Mouse (Mus musculus) NIH3T3 (cell line): ENCODE data around the gene Myog.

Source experiments
- DNase-seq: peaks from one replicate; pipeline ENCODE4 v3.0.0-alpha.2; 2012; ENCODE audit warnings: low read depth

Gene Myog

DNA sequence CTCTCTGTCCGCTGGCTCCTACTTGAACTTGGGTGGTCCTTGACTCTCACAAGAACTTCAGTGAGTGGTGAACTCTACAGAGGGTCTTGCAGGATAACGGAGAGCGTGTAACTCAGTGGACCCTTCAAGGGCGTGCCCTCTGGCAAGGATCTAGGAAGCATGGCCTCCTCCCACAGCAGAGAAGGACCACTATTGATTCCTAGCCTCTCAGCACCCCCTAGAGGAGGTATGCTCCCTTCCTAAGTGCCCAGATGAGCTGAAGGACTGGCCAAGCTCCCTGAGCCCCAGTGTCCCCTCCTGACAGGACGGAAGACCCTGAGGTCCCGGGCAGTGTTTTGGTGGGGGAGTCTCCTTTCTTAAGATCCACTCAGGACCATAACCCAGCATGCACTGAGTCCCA is 32.8 kb downstream of the Myog start:
- DNase-seq = peak; percentile 48

DNA sequence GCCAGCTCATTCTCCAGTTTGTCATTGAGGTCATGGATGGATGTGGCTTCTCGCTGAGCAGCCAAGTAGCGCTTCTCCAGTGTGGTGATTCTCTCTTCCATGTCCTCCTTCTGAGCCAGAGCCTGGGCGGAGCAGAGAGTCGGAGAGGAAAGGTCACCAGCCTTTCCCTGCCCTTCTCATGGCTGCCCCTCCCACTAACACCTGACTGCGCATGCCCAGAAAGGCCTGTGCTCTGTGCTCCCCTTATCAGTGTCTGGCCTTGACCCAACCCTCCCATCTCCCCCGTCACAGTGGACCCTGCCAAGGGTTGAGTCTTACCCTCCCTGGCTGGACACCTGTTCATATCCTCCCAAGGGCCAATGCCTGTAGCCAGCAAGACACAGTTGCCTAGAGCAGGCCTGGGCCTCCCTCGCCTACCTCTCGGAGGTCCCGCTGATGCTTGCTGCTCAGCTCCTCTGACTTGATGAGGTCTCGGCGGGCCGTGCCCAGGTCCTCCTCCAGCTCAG is 37.1 kb downstream of the Myog start:
- no peak for DNase-seq

DNA sequence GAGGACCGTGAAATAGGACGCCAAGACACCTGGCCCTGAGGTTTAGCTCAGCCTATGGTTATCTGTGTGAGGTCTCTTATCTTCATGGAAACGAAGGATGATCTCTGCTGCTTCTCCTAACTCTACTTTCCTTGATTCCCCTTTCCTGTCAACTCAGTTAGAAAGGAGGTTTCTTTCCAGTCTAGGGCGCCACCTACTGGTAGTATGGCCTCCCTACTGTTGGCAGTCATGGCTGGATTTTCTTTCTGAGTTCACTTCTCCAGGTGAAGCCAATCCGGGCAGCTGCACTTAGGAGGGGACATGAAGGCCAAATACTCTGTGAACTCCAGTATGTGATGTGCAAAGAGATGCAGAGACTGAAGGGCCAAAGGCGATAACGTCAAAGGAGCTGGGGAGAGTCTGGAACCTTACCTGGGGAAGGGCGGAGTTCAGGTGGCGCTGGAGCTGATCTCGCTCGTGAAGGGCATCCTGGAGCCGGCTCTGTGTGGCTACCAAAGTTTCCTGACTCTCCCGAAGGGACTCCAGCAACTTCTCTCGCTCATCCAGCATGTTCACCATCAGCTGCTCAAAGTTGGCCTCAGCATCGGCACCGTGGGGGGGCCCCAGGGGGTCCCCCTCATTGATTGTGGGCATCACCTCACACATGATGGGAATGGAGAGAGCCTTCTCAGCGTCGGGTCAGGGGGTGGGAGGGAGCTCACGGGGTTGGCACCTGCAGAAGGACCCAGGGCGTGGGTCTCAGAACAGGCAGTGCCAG is 42.3 kb downstream of the Myog start:
- peak; percentile 92 for DNase-seq

DNA sequence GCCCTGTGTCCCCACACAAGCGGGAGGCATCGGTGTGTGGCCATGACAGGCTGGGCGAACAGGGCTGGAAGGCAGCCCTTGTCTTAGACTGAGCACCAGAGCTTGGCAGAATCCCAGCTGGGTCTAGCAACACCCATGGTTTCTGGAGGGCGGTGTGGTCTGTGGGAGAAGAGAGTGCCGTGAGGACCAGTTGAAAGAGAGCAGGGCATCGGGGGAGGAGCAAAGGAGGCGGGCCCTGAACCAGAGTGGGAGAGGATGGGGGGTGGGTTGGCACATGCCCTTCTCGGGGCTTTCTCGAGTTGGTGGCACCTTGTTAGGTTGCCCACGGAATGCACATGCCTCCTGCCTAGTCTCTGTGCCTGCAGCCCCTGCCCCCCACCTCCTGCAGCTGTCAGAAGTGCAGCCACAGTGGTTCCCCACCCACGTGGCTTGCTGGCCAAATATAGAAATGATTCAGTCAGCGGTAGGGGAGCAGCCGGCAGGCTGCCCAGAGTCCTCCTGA is 43.0 kb downstream of the Myog start, which contains the start of gene Ppfia4:
Gene Ppfia4, minus strand, starts transcription at position 159 of the 502 bp plus-strand sequence.
- DNase-seq = peak; percentile 93

DNA sequence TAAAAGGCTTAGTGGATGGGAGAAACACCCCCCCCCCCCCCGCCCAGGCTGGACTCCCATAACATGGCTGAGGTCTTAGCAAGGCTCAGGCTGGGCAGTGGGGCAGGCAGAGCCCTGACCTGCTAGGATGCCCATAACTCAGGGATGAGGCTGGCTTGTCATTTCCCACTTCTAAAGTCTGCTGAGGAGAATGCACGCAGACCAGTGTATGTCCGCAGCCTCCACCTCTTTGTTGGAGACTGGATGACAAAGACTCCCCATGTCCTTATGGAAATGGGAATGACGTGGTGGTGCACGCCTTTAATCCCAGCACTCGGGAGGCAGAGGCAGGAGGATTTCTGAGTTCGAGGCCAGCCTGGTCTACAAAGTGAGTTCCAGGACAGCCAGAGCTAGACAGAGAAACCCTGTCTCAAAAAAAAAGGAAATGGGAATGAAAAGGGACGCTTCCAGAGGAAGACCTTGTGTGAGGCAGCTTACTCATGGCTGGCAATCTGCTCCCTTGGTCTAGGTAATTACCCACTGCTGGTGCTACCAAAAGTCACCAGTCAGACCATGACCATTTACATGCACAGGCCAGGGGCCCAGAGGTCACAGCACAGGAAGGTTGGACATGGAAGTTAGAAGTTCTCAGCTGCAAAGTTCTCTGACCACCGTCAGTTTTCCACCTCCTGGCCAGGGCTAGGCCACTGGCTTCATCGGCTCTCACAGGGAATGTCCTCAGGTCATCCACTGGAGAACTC is 43.8 kb downstream of the Myog start:
- DNase-seq = no peak

DNA sequence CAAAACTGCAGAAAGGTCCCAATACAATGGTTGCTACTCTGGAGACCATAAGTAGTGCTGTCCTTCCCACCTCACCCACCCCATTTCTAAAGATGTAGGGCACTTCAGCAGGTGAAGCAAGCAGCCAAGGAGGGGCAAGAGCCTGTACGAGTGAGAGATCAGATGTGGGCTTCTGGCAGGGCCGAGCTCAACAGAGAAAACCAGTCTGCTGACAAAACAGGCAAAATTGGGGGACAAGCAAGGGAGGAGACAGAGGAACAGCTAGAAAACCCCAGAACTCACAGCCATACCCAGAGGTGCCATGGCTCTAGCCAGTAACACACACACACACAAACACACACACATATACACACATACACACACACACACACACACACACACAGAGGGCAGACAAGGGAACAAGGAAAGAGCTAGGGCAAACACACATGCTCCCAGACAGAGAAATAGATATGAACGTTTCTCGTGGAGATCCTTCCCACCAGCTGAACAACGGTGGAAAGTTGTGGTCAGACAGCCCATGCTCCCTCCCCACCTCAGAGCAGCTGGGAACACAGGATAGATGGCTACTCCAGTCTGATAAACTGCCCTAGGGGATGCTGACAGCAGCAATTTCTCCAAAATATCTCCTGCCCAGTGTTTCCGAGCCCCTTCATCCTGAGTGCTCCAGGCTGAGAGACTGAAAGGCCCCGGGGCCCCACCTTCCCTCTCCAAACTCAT is 44.5 kb downstream of the Myog start:
- DNase-seq = no peak

DNA sequence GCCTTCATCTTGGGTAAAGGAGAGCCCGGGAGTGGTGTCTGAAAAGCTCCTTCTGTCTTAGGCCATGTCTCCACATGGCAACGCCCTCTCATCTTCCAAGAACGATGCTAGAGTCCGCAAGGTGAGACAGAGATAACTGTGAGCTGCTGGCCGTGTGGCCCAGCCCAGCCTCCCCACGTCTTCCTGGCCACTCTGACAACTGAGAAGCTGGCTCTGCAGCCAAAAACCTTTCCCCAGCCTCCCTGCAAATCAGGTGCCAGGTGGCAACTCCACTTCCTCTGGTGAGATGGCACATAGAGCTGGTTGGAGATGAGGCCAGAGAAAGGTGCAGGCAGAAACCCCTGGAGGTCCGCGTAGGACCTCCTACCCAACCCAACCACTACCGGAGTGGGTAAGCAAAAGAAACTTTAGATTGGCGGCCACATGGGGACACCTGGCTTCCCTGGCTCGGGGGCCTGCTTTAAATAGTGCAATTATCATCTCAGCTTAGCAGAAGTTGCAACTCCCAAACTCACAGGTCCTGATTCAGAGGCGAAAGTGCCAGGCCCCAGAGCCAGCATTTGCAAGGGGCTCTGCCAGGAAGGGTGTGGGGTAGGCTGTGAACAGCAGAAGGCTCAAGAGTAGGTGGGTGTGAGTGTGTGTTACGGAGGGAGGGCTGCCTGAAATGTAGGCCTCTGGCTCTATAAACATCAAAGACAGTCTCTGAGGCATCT is 45.6 kb downstream of the Myog start:
- no peak for DNase-seq

DNA sequence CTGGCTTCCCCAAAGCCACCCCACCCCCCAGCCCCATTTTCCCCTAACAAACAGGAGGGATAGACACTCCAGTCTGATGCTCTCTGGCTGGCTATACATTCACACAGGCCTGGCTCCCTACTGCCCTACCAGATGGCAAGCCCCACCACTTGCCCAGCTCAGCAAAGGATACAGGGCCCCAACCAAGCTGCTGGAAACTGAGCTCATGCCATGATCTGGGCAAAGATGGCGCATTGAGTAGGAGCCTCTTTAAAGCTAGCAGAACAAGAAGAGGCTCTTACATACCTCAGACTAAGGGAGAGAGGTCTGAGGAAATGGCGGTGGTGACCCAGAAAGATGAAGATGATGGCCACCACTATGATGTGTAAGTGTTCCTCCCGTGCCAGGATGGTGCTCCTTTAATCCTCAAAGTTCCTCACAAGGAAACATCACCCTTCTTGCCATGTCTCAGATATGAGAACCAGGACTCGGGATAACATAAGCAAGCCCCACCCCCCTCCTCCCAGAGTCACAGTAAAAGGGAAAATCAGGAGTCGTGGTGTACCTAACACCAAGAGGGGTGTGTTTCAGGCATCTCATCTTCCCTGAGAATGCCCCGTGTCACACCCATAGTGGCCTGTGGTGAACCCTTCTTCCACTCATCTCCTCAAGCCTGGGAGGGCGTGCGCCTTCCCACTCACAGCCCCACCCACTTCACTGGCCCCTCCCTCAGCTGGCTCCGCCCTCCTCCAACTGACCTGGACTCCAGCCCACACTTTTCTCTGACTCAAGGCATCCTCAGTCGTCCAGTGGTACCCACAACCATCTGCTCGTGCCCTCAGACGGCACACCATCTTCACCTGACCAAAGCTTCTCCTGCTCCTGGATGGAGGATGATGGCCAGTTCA is 46.4 kb downstream of the Myog start:
- no peak for DNase-seq

DNA sequence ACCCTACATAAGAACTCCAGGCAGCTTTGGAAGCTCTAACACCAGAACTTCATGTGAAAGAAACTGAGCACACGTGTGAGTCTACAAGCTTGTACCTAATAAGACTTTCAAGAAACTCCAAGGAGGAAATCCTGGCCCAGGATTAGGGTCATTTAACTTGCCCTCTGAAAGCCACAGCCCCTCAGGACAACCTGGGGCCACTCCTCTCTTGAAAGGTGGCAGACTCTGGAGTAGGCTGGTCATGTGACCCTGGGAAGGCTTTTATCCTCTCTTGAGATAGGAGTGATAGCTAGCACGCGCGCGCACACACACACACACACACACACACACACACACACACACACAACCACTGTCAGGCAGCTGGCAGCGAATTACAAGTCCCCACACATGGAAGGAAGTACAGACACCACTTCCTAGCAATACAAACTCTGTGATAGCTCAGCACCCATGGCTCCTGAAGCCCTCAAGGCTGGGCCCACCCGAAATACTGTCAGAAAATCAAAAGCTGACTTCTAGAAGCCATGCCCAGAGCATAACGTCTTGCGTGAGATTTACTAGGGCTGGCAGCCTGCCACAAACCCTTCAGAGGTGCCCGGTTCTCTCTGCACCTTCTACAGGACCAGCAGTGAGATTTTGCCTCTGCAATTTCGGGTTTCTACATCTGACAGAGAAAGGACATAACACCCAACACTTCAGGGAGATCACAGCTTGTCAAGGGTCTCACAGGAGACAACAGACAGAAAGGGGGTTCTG is 47.3 kb downstream of the Myog start:
- DNase-seq = no peak

DNA sequence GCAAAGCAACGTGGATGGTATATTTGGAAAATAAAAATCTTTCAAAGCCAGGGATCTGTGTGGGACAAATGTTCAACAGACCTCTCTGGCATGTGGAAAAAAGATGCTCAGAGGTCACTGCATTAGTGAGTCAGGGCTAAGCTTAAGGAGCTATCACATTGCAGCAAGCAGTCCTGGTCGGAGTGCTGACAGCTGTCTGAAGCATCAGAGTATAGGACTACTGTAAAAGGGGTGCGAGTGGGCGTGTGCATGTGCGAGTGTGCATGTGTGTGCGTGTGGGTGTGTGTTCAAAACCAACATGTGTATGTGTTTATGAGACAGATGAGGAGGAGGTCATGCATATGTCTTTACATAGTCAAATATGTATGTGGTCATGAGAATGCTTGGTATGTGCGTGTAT is 49.4 kb downstream of the Myog start:
- no peak for DNase-seq

DNA sequence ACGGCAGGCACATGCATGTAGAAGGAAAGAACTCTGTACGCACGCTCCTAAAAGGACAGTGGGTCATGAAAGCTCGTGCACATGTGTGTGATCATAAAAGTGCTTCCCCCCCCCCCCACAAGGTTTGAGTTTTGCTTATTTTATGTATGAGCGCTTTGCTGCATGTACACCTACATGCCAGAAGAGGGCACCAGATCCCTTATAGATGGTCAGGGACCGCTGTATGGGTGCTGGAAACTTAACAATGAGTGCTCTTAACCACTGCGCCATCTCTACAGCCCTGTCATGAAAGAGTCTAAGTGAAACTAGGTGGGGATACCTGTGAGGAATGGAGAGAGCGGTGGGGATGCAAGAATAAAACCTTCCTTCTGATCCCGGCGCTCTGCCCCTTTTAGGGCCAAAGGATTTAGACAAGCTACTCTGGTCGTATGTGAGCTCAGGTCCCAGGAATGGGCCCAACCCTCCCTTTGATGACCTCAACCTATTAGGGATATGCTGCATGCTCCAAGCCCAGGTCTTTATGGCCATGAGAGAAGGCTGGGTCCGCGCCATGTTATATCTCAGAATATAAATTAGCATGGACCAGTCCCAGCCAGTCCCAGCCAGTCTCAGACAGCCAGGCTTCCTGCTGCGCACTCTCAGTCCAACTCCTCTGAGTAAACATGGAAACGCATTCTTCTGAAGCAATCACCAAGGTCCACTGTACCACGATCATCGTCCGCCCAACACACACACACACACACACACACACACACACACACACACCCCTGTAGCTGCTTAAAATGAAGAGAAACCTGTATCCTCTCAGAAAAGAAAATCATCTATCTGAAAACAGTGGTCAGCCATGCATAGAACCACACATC is 50.2 kb downstream of the Myog start:
- no peak for DNase-seq

DNA sequence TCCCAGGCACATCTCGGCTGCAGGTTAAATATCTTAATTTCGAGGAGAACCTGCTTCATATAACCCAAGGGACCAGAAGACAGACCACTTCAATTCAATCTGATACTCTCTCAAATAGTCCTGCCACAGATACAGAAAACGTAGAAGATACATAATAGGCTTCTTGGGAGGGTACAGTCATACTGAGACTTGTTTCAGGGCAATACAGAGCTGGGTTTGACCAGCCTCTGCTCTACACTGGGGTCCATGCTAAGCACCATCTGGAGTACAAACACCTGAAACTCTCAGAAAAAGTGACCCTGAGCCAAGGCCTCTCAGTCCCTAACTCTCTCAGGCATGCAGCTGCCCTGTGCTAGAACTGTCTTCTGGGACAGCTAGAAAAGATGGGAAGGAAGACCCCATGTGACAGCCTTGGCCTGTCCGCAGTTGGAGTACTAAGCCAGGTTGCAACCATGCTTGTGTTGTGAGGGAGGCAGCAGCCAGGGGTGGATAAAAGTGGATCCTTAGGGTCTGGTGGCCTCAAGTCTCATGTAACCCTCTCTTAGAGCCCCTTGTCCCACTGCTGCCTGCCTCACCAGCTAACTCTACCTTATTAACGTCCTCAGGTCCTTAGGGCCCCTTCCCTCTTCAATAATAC is 52.0 kb downstream of the Myog start:
- DNase-seq = no peak
